Mouse (Mus musculus): Measurements from ENCODE around the gene Cpeb1. TPM values are rescaled to one million over a fixed set of nuclear protein-coding genes. Genes with fewer than 3 reads are reported as not detected.

The Cpeb1 gene
- polyA plus RNA-seq, 1 experiment: not detected

DNA sequence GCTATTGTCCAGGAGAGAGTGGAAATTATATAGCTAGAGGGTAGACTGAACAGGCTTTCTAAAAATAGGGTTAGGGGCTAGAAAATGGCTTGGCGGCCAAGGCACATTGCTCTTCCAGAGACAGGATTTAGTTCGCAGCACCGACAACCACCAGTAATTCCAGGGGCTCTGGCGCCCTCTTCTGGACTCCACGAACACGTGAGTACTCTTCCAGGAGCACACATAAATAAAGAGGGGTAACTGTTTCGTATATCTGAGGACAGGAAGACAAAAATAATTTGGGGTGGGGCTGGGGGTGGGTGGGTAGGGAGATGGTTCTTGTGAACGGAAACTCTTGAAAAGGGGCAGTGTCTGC is 118.9 kb downstream of the Cpeb1 start:
- H3K4me3 ChIP-seq (replicated peaks): no peak overlapping the region
- H3K27me3 ChIP-seq (replicated peaks): no peaks in the 10 kb centered on the region
- TF ChIP-seq FLI1 (IDR thresholded peaks at IDR 0.05; ENCODE audit: low read length): no peak
- TF ChIP-seq GATA1 (IDR thresholded peaks at IDR 0.05; ENCODE audit: borderline replicate concordance, low read length): no peak
- H3K9me3 ChIP-seq: no peaks in the 10 kb centered on the region
- H3K4me1 ChIP-seq: peaks cover 54% of the 10 kb centered on the region
- H3K36me3 ChIP-seq (replicated peaks; ENCODE audit: low read length): peaks cover 92% of the 10 kb centered on the region

DNA sequence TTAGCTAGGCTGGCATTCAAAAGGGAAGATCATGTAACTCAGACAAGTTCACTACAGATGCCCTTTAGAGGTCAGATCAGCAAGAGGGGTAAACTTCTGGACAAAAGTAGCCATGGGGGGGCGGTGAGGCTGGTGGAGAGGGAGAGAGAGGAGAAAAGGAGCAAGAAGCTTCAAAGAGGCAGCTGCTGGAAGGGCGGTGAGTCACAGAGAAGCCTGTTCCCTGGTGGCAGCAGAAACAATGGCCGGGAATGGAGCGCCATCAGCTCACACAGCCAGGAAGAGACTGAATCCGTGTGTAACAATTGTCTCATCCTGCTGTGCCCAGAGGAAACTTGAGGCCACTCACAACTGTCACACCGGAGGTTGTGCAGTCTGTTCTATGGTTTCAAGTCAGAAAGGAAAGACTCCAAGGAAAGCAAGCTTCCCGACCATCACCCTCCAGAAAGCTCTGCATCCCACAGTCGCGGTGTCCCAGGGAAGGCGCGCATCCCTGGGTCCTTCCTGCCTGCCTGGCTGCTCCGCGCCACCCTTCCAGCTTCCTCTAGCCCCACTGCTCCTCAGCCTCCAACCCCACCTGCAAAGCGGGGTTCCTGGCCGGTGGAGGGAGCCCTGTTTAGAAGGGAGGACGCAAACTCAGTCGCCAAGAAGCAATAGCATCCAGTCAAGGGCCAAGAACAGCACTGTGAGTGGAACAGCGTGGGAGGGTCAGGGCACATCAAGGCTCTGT is 119.4 kb downstream of the Cpeb1 start:
- no peak for TF ChIP-seq FLI1 (IDR thresholded peaks at IDR 0.05; ENCODE audit: low read length)
- no peak for TF ChIP-seq GATA1 (IDR thresholded peaks at IDR 0.05; ENCODE audit: borderline replicate concordance, low read length)
- no peaks in the 10 kb centered on the region for H3K27me3 ChIP-seq (replicated peaks)
- peaks cover 86% of the 10 kb centered on the region for H3K36me3 ChIP-seq (replicated peaks; ENCODE audit: low read length)
- peaks cover 54% of the 10 kb centered on the region for H3K4me1 ChIP-seq
- H3K4me3 ChIP-seq (replicated peaks): no peak overlapping the region
- no peaks in the 10 kb centered on the region for H3K9me3 ChIP-seq

DNA sequence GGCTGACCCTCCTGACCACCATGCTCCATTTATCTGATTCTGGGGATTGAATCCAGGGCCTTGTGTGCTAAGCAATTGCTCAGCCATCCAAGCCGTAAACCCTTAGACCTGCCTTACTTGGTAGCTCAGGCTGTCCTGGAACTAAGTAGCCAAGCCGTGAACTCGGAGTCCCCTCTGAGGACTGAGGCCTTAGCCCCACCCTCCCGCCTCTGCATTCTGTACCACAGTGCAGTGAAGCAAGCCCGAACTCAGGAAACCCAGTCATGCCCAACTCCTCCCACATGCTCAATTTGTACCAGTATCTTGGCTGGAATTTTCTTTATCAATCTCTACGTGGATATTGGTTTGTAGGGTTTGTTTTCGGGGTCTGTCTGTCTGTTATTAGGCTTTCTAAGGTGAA is 123.4 kb downstream of the Cpeb1 start:
- no peaks in the 10 kb centered on the region for H3K27me3 ChIP-seq (replicated peaks)
- TF ChIP-seq FLI1 (IDR thresholded peaks at IDR 0.05; ENCODE audit: low read length): no peak
- H3K4me3 ChIP-seq (replicated peaks): no peak overlapping the region
- H3K4me1 ChIP-seq: peaks cover 76% of the 10 kb centered on the region
- no peaks in the 10 kb centered on the region for H3K9me3 ChIP-seq
- peaks cover 79% of the 10 kb centered on the region for H3K36me3 ChIP-seq (replicated peaks; ENCODE audit: low read length)

DNA sequence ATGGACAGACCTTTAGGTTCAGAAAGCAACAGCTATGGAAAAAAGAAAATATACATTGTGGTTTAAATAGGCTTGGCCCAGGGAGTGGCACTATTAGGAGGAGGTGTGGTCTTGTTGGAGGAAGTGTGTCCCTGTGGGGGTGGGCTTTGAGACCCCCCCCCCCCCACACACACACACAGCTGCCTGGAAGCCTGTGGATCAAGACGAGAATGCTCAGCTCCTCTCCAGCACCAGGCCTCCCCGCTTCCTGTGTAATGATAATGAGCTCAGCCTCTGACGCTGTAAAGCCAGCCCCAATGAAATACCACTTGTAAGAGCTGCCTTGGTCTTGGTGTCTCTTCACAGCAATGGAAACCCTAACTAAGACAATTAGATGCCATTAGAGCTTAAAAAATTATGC is 124.5 kb downstream of the Cpeb1 start:
- Histone ChIP-seq H3K27me3 (replicated peaks) (no peaks in the 10 kb centered on the region), H3K4me1 (peaks cover 78% of the 10 kb centered on the region), H3K36me3 (replicated peaks; ENCODE audit: low read length) (peaks cover 77% of the 10 kb centered on the region), H3K9me3 (no peaks in the 10 kb centered on the region), H3K4me3 (replicated peaks) (peak overlapping the region; percentile 33)
- TF ChIP-seq FLI1 (IDR thresholded peaks at IDR 0.05; ENCODE audit: low read length): no peak
- TF ChIP-seq GATA1 (IDR thresholded peaks at IDR 0.05; ENCODE audit: borderline replicate concordance, low read length): no peak

DNA sequence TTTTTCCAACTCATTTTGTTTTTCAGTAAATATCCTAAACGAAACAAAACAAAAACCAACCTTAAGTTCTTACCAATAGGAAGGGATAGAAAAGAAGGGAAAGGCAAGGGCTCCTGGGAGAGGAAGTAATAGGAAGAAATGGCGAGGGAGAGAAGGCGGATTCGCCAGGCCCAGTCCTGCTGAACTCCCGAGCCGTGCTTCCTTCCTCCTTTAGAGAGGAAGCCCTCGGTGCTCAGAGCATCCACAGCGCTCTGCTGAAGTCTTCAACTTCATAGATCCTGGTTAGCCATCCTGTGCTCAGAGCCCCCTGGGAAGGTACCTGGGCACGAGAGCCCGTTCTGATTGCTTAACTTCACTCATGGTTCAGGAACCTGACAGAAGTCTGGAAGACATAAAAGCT is 127.6 kb downstream of the Cpeb1 start:
- H3K36me3 ChIP-seq (replicated peaks; ENCODE audit: low read length): peaks cover 74% of the 10 kb centered on the region
- no peaks in the 10 kb centered on the region for H3K27me3 ChIP-seq (replicated peaks)
- no peak for TF ChIP-seq FLI1 (IDR thresholded peaks at IDR 0.05; ENCODE audit: low read length)
- H3K4me3 ChIP-seq (replicated peaks): no peak overlapping the region
- no peaks in the 10 kb centered on the region for H3K9me3 ChIP-seq
- H3K4me1 ChIP-seq: peaks cover 73% of the 10 kb centered on the region

DNA sequence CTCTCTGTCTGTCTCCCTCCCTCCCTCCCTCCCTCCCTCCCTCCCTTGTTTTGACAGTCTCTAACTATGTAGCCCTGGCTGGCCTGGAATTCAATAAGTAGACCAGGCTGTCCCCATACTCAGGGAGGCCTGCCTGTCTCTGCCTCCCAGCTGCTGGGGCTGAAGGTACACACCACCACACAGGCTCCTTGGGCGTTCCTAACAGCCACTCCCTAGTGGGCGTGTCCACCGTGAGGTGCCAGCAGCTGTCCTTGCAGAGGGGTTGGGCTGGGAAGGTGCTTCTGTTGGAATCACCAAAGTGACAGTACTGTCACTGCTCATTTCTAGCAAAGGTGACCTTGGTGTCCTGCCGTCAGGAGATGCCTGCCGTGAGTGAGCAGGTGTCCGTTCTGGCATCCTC is 128.4 kb downstream of the Cpeb1 start:
- H3K4me3 ChIP-seq (replicated peaks): no peak overlapping the region
- TF ChIP-seq FLI1 (IDR thresholded peaks at IDR 0.05; ENCODE audit: low read length): no peak
- TF ChIP-seq GATA1 (IDR thresholded peaks at IDR 0.05; ENCODE audit: borderline replicate concordance, low read length): no peak
- peaks cover 68% of the 10 kb centered on the region for H3K4me1 ChIP-seq
- no peaks in the 10 kb centered on the region for H3K9me3 ChIP-seq
- no peaks in the 10 kb centered on the region for H3K27me3 ChIP-seq (replicated peaks)
- H3K36me3 ChIP-seq (replicated peaks; ENCODE audit: low read length): peaks cover 74% of the 10 kb centered on the region

DNA sequence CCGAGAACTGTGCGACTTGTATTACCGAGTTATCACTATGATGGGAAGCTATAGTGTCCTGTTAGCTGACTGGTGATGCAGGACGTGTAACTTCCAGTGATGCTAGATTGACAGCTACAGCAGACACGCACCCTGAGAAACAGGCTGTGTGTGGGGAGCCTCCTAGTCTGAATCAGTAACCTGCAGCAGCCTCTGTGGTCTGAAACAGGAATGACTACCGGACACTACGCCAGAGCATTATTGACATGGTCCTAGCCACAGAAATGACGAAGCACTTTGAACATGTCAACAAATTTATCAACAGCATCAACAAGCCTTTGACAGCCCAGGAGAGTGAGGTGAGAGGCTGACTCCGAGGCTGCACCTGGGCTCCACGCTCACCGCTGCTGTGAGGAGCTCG is 129.2 kb downstream of the Cpeb1 start:
- no peak overlapping the region for H3K4me3 ChIP-seq (replicated peaks)
- TF ChIP-seq GATA1 (IDR thresholded peaks at IDR 0.05; ENCODE audit: borderline replicate concordance, low read length): no peak
- no peak for TF ChIP-seq FLI1 (IDR thresholded peaks at IDR 0.05; ENCODE audit: low read length)
- H3K36me3 ChIP-seq (replicated peaks; ENCODE audit: low read length): peaks cover 80% of the 10 kb centered on the region
- H3K4me1 ChIP-seq: peaks cover 68% of the 10 kb centered on the region
- no peaks in the 10 kb centered on the region for H3K9me3 ChIP-seq
- no peaks in the 10 kb centered on the region for H3K27me3 ChIP-seq (replicated peaks)

DNA sequence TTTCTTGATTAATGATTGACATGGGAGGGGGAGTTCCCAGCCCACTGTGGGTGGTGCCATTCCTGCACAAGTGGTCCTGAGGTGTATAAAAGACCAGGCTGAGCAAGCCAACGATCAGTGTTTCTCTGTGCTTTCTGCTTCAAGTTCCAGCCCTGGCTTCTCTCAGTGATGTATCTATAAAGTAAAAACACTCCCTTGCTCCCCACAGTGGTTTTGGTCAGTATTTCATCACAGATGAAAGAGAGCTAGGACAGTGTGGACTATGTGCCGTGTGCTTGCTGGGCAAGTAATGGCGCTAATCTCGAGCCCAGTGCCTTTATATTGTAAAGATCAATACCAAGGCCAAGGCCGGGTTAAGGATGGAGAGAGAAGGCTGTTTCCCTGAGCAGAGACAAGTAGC is 133.5 kb downstream of the Cpeb1 start:
- Histone ChIP-seq H3K4me3 (replicated peaks) (no peak overlapping the region), H3K9me3 (no peaks in the 10 kb centered on the region), H3K4me1 (peaks cover 71% of the 10 kb centered on the region), H3K27me3 (replicated peaks) (no peaks in the 10 kb centered on the region), H3K36me3 (replicated peaks; ENCODE audit: low read length) (peaks cover 89% of the 10 kb centered on the region)
- no peak for TF ChIP-seq GATA1 (IDR thresholded peaks at IDR 0.05; ENCODE audit: borderline replicate concordance, low read length)
- TF ChIP-seq FLI1 (IDR thresholded peaks at IDR 0.05; ENCODE audit: low read length): no peak

DNA sequence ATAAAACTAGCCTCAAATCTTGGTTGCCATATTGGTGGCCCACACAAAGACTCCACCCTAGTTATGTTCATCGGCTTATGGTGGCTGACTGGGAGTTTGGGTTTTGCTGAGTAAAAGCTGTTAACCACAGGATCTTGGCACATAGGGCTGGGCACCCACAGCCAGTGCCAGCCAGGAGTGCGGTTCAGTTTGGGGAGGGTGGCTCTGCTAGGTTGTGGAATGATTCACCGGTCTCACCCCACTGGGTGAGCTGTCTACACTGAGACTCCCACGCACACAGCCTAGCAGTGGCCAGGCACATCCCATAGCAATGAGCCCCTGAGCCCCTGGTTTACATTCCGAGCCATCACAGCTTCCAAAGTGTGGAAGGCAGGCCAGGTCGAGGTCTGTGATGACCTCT is 135.5 kb downstream of the Cpeb1 start:
- Histone ChIP-seq H3K36me3 (replicated peaks; ENCODE audit: low read length) (peaks cover 89% of the 10 kb centered on the region), H3K9me3 (no peaks in the 10 kb centered on the region), H3K4me3 (replicated peaks) (no peak overlapping the region), H3K4me1 (peaks cover 80% of the 10 kb centered on the region), H3K27me3 (replicated peaks) (no peaks in the 10 kb centered on the region)
- TF ChIP-seq GATA1 (IDR thresholded peaks at IDR 0.05; ENCODE audit: borderline replicate concordance, low read length): no peak
- TF ChIP-seq FLI1 (IDR thresholded peaks at IDR 0.05; ENCODE audit: low read length): no peak

DNA sequence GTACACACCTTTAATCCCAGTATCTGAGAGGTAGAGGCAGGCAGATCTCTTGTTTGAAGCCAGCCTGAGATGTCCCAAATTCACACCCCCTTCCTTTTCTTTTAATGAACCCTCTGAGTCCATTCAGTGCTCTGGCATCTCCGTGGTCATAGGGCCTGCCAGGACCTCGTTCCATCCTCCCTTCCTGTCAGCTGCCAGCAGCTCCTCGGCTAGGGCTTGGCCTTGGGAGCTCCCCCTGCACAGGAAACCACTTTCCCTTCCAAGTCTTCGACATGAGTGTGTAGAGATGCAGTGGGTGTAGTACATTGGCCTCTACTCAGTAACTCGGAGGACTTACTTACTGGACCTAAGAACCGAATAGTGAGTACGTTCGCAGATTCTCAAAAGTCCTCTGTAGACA is 139.7 kb downstream of the Cpeb1 start:
- Histone ChIP-seq H3K27me3 (replicated peaks) (no peaks in the 10 kb centered on the region), H3K36me3 (replicated peaks; ENCODE audit: low read length) (peaks cover 68% of the 10 kb centered on the region), H3K4me3 (replicated peaks) (peak overlapping the region; percentile 60), H3K4me1 (peaks cover 93% of the 10 kb centered on the region), H3K9me3 (peaks cover 6% of the 10 kb centered on the region; the same call in 1 of the 2 replicates)
- TF ChIP-seq FLI1 (IDR thresholded peaks at IDR 0.05; ENCODE audit: low read length) (no peak), GATA1 (IDR thresholded peaks at IDR 0.05; ENCODE audit: borderline replicate concordance, low read length) (no peak)

DNA sequence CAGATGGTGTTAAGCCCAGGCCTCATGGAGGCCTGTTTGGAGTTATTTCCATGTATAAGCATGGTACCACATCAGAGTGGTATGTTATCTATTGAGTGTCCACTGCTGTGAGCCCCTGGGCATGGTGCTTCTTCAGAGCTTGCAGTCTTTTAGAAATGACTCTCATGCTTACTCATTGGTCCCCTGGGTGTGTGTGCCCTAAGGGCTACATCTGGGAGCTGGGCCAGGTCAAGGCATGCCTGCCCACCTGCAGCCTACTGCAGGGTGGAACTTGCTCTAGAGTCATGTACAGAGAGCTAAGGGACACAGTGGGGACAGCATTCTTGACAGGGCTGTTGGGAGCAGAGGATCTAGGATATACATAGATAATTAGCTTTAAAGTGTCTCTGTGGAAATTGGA is 143.7 kb downstream of the Cpeb1 start:
- no peaks in the 10 kb centered on the region for H3K27me3 ChIP-seq (replicated peaks)
- peaks cover 94% of the 10 kb centered on the region for H3K4me1 ChIP-seq
- peaks cover 31% of the 10 kb centered on the region for H3K36me3 ChIP-seq (replicated peaks; ENCODE audit: low read length)
- TF ChIP-seq GATA1 (IDR thresholded peaks at IDR 0.05; ENCODE audit: borderline replicate concordance, low read length) (no peak), FLI1 (IDR thresholded peaks at IDR 0.05; ENCODE audit: low read length) (no peak)
- peaks cover 6% of the 10 kb centered on the region; the same call in 1 of the 2 replicates for H3K9me3 ChIP-seq
- H3K4me3 ChIP-seq (replicated peaks): peak overlapping the region; percentile 29

Data from megakaryocyte, embryonic 14.5 days (primary cell).